Mouse (Mus musculus) brain, adult 2 months (tissue): ENCODE results near the gene Sectm1a.
"Not testable (repeated sequence)": the region's sequence is repeated elsewhere in the genome, so short reads cannot be mapped to it uniquely, and the experiment has no call there.

Experiments used
- DNase-seq: peaks from one replicate; pipeline ENCODE4 v3.0.0; 2011; ENCODE audit warnings: low read depth, low spot score

Sectm1a gene

GRCm38 (mm10) chr11:121081120-121081519 is at the start of gene Sectm1a:
Gene Sectm1a, minus strand, starts transcription at chr11:121081220.
- no peak for DNase-seq

DNA sequence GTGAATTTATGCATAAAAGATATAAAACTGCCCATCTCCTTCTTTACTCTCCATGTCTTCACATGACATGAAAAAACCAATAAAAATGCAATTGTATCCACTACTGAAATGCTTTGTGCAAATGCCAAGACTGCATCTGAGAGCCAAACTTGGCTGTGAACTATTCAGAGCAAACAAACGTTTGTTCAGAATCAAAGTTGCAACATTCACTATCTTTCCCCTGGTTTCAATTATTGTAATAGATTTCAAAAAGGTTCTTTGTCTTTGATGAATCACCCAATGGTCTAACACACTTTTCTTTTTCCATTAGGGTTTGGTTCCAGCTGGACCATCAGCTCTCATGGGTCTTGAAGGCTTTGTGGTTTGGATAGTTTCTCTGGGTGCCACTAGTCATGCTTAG is 48.6 kb upstream of the Sectm1a start:
- DNase-seq: peak; percentile 38

DNA sequence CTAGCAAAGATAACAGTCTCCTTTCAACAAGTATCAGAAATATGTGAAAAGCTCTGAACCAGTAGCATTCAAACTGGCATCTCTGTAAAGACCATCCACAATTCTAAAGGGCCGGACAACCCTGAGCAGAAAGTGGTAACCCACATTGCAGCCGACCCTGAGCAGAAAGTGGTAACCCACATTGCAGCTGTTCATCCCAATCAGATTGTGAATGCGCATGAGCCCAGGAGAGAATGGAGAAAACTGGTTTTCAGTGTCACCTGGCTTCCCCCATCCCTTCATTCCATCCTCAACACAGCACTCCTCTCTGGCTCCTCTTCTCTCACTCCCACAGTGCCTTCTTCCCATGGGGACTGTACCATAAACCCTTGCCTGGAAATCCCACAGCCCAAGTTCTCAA is 46.4 kb upstream of the Sectm1a start:
- no peak for DNase-seq

- no peak for DNase-seq
Observed at GRCm38 (mm10) chr11:121126395-121126794, 45.4 kb upstream of the Sectm1a start.

DNA sequence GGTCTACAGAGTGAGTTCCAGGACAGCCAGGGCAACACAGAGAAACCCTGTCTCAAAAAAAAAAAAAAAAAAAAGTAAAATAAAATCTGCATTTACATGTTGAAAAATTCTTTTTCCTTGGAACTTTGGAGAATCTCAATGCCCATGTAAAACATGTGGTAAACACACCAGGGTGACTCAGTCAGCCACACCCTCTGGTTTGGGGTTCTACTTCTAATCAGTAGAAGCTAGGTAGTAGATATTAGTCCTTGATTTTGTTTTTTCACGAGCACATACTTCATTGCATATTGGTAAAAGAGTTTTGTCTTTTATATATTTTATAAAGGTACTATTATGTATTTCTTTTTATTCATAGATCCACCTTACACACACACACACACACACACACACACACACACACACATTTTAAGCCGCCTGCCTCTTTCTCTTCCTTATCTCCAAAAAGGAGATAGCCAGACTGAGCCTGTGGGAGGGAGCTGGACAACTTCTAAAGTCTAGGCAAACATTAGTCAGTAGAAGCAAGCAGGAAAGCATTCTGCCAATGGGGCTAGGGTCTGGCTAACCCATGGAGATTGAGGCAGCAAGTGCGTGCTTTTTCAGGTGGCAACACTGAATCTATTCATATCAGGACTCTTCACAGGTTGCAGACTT is 44.6 kb upstream of the Sectm1a start:
- DNase-seq: no peak

GRCm38 (mm10) chr11:121123438-121123837 is 42.4 kb upstream of the Sectm1a start:
- peak; percentile 56 for DNase-seq

- DNase-seq: no peak
Observed at GRCm38 (mm10) chr11:121122024-121122670, 41.1 kb upstream of the Sectm1a start.

DNA sequence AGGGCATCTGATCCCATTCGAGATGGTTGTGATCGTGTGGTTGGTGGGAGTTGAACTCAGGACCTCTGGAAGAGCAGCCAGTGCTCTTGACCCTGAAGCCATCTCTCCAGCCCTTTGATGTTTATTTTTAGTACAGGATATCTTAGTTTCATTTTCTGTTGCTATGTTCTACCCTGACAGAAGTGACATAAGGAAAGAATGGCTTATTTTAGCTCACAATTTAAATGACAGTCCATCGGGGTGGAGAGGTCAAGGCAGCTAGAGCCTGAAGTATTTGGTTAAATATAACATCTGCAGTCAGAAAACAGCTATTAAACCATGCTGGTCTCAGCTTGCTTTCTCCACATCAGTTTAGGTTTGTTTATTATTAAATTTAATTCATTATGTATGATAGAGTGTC is 40.1 kb upstream of the Sectm1a start:
- no peak for DNase-seq

- DNase-seq: no peak
Observed at GRCm38 (mm10) chr11:121118577-121118976, 37.6 kb upstream of the Sectm1a start, which contains the start of gene Tex19.2. Gene Tex19.2, minus strand, starts transcription at chr11:121118677.

DNA sequence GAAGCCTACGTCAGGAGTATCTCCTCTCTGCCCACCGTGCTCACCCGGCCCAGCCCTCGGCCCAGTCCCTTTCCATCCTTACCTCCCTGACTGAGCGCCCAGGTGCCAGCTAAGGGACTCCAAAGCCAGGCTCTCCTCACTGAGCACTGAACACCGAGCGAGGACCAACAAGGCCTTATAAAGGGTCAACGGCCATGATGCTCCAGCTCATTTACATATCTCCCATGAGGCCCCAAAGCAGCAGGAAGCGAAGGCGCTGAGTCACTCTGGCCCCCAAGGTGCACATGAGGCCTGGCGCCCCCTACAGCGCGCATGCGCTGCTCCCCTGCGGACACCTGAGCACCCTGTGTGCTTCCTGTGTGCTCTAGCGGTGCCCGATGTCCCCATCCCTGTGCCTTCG is 37.1 kb upstream of the Sectm1a start:
- DNase-seq: no peak

DNA sequence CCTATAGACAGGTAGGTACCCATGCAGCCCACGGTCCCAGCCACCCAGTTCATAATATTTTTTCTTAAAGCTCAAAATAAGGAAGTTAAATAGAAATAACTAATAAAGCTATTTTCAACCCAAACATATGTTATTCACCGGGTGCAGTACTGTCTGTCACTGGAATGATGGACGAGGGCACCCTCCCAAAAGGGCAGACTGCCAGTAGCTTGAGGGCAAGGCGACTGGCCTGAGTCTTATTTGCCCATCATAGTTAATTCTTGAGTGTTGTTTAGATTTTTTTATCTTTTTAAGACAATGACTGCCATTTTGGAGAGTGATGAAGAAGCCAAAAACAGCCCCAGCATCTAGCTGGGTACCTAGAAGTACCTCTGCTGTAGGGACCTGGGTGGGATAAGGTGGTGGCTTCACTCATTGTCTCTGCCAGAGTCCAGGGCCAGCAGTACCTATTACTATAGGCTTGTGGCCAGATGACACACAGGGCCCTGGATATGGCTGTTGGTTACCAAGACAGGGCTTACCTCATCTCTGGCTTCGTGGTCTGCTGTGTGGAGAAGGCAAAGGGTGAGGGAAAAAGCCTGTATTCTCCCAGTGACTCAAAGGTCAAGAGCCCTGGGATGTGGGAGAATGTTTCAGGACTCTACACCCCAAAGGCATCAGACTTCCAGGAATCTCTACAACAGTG is 31.2 kb upstream of the Sectm1a start:
- DNase-seq: peak; percentile 77

GRCm38 (mm10) chr11:121111601-121112000 is 30.6 kb upstream of the Sectm1a start:
- DNase-seq: no peak

DNA sequence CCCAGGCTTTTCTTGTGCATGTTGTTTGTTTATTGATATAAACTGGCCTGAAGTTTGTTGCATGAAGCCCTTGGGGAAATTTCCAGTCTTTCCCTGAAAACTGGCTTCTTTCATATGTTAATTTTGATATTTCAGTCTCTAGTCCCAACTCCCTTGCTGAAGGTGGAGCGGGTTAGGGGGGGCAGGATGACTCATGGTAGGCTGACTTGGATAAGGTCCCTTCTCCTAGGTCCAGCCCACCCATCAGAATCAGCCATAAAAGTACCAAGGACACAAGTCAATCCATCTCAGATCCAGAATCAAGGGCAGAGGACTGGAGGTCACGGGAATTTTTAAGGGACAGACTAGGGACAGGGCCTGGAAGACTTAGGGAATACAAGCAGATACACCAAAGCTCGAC is 30.0 kb upstream of the Sectm1a start:
- peak; percentile 24 for DNase-seq

DNA sequence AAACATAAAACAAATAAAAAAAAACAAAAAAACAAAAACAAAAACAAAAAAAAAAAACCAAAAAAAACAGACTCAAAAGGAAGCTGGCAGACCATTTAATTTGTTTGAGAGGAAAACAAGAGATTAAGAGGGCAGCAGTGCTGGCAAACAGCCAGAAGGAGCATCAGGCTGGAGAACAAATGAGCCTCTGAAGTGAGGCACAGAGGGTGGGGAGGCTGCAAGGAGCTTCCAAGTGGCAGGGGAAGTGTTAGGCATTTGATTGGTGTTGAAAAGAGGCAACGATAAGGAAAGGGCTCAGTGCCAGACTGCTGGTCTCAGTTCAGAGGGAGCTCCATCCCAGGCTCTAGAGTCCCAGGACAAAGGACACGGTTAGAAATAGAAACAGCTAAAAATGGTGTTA is 29.0 kb upstream of the Sectm1a start:
- DNase-seq: peak; percentile 67

DNA sequence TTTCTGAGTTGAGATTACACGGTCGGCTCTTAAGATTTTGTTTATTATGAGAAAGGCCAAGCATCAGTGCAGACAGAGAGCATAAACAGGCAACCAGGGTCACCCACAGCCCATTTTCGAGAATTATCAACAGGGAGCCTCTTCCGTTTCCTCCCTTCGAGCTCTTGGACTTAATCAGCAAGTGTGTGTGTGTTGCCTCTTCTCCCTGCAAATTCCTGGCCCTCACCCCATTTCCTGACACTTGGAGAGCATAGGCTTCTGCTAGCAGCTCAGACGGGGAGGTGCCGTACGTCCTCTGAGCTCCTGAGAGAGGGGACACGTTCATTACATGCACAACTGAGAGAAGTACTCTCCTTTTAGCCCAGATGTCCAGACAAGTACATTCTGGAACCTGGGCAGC is 27.0 kb upstream of the Sectm1a start:
- no peak for DNase-seq

- DNase-seq: not testable (repeated sequence)
Observed at GRCm38 (mm10) chr11:121107242-121107641, 26.2 kb upstream of the Sectm1a start.

DNA sequence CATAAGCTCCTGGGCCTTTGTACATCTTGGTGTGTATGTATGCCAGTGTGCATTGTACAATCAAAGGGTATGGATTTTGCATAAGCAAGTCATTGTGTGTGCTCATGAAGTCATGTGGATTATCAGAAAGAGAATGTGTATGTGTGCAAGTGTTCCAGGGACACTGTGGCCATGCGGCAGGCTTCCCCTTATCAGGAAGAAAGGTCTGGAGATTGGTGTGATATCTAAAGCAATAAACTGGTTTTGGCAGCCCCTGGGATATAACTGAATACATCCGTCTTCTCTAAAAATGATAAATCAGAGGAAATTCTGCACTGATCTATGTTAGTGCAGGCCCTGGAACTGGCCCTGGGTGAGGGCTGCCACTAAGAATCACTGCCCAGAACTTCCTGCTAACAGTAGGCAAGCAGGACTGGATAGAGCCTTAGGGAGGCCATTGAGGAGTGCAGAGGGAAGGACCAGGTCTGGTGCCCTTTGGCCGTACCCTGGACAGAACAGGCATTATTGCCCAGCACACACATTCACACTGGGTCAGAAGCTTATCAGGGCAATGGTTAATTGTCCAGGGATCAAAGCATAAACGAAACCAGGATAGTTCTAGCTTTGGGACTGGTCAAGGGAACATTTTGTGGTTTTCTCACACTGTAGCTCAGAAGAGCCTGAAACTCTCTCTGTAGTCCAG is 20.2 kb upstream of the Sectm1a start:
- DNase-seq: no peak

- DNase-seq: no peak
Observed at GRCm38 (mm10) chr11:121100692-121101091, 19.7 kb upstream of the Sectm1a start.

GRCm38 (mm10) chr11:121099762-121100161 is 18.7 kb upstream of the Sectm1a start:
- DNase-seq: no peak

DNA sequence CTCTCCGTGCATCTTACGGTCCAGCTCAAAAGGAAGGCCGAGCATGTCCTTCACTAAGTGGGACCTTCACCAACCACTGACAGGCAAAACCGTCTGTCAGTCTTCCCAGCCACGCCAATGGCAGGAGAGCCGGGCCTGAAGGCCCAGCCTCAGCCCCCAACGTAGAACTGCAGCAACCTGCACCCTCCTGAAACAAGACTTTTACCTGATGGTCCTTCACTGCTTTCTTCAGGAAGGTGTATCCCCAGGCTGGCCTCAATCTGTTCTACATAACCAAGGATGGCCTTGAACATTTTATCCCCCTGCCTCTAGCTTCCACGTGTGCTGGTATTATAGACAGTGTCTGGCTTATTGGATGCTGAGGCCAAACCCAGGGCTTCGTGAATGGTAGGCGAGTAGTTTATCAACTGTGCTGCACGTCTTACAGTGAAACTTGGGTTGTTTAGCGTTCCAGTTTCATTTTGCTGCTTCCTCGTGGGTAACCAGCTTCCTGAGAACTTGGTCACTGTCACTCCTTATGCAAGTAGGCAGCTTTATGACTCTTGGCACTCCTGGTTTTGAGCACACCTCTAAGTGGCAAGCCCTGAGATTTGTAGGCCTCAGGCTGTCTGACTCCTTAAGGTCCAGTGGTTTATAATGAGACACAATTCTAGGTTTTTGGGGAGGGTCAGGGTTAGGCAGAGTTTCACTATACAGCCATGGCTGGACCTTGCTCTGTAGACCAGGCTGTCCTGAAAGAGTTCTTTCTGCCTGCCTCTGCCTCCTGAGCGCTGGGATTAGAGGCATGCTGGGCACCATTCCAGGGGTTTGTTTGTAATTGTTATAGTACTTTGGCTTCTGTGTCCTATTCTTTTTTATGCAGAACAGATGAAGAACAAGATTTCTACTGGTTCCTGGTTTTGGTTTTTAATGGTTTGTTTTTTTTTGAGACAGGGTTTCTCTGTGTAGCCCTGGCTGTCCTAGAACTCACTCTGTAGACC is 11.9 kb upstream of the Sectm1a start:
- no peak for DNase-seq

GRCm38 (mm10) chr11:121090943-121091342 is 9.9 kb upstream of the Sectm1a start:
- peak; percentile 49 for DNase-seq
